Mouse (Mus musculus) CD4-positive, CD25-positive, alpha-beta regulatory T cell, adult 4 months (primary cell): Measurements from ENCODE around the gene Paip2b. TPM values are rescaled to one million over a fixed set of nuclear protein-coding genes. Genes with fewer than 3 reads are reported as not detected.
"Not testable (repeated sequence)": the region's sequence is repeated elsewhere in the genome, so short reads cannot be mapped to it uniquely, and the experiment has no call there.

ENCODE experiments used
- ATAC-seq: one replicate; pipeline ENCODE4 v1.8.0; 2017
- polyA plus RNA-seq, 2 experiments: library from polyadenylated mRNA; unstranded; fragments of 100-300 nt; shearing (Covaris generic); gene quantifications; one replicate each; pipeline ENCODE4 v1.2.1; 2017

Paip2b gene
- 10 to 100 TPM; 18.5 to 36.3 TPM for polyA plus RNA-seq

DNA sequence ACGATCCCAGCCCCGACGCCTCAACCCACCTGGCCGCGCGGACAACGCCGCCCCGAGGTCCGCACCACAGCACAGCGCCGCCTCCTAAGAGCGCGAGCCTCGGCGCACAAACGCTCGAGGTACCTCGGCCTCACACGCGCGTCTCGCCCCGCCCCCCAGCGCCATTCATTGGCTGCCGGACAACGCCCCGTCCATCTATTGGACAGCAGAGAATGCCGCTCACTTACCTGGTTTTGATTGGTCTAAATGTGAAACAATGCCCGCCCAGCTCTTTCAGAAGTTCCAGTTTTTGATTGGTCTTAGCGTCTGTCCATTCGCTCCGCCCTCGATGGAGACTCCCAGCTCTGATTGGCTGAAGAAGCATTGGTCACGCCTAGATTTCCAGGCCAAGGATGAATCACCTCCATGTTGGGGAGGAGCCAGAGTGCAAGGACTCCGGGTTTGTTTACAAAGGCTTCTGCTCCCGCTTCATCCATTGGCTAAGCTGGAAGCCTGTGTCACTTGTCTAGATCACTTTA, at the start of gene Paip2b:
Gene Paip2b, minus strand, starts transcription at position 136 of the 518 bp plus-strand sequence.
- peak; percentile 93 for ATAC-seq

DNA sequence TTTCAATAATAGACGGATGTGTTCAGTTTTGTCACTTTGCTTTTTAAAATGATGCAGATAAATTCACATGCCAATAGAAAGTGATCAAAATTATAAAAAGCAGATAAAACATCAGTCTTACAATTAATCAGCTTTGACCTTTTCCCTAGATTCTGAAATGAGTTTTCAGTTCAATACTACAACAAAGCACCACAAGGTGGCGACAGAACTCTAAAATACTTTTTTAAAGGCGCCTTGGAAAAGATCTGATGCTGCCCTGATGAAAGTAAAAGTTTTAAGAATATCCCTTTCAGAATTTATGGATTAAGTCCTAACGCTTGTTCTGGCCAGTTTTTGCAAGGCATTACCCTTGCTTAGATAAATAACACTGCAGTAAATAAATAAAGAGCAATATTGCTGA, 48.3 kb upstream of the Paip2b start:
- ATAC-seq: peak; percentile 73

DNA sequence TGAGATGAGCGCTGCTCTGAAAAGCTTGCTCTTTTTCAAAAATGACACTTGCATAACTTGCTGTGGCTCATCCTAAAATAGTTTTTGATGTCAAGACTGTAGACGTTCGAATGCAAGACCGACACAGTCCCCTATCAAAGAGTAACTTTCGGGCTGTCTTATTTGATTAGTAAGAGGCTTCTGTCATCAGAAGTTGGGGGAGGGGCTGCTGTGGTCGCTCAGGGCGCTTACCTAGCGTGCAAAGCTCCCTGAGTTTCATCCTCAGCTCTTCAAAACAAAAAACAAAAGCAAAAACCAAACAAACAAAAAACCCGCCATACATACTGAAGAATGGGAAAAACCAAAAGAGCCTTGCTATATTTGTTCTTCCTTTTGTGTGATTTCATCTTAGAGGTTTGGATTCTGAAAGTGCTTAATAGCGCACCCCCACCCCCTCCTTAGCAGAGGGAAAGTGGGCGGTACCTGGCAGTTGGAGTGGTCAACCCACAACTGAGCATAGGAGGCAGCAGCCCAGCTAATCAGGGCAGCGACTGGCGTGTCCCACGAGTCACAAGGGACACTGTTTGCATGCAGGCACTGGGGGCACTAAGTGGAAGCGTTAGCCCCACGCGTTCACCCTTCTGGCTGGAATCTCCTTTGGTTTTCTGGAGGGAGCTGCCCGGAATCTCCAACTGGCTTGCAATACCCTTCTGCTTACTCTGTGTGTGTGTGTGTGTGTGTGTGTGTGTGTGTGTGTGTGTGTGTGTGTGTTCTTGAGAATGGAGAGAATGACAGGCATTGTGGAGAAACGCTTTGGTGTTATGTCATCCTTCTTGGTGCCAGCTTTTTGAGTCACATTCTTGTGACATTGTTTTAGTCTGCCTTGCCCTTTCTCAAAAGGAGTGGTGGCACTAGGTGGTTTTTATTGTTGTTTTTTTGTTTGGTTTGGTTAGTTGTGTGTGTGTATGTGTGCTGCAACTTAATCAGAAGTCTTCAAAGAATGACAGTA, 36.4 kb upstream of the Paip2b start:
- ATAC-seq: peak; percentile 5

DNA sequence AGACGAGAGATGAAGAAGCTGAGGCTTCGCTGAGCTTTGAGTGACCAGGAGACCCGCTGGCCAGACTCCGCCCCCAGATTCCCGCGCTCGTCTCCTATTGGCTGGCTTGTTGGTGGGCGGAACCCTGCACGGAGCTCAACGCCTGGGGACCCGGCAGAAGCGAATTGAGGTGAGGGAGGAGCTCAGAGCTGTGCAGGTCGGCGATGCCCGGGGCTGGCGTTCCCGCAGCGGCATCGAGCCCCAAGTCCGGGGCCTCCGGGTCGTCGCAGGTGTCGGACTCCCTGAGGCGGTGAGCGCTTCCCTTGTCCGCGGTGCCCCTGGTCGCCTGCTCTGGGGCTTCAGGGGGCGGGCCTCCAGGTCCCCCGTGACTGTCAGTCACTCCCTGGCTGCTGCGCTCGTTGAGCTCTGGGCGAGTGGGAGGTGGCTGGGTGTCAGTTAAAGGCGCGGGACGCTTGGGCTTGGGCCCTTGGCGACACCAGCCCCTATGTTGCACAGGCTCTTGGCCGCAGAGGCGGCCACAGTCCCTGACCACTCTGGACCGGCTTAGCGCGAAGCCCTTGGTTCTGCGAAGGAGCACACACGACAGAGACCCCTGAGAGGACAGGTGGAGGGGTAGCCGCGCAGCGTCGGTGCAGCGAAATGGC, 35.5 kb upstream of the Paip2b start, which contains the start of gene Zfp638:
Gene Zfp638, plus strand, starts transcription at position 156 of the 644 bp plus-strand sequence.
- peak; percentile 86 for ATAC-seq

DNA sequence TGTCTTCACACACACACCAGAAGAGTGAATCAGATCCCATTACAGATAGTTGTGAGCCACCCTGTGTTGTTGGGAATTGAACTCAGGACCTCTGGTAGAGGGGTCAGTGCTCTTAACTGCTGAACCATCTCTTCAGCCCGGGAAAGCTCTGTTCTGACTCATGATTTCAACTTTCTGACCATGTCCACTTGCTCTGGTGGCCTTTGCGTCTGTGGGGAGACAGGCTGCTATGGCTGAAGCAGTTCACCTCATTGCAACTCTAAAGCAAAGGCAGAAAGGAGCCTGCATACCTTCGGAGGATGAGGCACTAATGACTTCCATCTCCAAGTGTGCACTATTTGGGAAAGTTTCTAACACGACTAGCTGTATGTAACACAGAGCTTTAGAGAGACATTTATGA, 34.9 kb upstream of the Paip2b start:
- ATAC-seq: no peak

DNA sequence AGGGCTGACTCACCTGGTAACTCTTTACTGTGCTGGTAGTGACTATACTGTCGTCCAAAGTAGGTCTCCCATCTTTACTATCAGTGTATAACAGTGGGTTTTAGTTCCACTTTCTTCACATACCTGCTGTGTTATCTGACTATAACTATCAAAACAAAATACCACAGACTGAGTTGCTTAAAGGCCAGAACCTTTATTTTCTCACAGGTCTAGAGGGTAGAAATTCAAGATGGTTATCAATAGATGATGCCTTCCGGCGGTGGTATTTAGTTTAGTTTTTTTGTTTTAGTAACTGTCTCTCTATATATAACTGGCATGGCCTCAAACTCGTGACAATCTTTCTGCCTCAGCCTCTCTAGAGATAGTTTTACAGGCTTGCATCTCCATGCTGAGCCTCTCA, 32.0 kb upstream of the Paip2b start:
- peak; percentile 37 for ATAC-seq

DNA sequence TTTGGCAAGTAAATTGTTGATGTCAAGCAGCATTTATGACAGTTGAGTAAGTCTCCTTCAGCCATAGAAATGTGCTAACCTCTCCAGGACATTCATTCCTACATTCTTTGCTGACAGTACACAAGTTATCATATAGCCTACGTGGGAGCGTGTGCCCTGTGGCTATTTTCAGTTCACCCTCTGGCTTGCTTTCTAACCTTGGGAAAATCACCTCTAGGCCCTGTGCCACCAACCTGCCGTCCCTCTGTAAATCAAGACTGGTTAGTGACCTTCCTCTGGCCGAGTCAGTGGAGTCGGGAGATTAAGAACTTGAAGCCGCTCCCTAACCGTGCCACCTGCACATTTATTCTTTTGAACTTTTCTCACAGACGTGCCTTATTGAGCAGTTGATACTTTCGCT, 28.5 kb upstream of the Paip2b start:
- ATAC-seq: no peak

DNA sequence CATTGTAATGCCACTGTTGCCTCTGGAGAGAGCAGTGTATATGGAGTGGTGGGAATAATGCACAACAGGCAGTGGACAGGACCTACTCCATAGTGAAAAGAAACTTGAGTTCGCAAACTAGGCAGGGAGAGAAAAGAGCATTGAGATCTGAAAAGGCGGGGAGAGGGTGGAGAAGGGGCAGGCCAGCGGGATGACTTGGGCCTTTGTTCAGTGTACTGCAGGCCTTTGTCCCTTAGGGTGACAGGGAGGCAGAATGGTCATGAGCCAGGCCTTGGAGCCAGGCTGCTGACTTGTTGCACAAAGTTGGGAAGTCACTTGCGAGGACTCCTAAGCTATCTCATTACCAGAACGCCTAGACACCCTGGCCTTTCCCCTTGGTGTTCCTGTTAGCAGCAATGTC, 25.9 kb upstream of the Paip2b start:
- ATAC-seq: no peak

DNA sequence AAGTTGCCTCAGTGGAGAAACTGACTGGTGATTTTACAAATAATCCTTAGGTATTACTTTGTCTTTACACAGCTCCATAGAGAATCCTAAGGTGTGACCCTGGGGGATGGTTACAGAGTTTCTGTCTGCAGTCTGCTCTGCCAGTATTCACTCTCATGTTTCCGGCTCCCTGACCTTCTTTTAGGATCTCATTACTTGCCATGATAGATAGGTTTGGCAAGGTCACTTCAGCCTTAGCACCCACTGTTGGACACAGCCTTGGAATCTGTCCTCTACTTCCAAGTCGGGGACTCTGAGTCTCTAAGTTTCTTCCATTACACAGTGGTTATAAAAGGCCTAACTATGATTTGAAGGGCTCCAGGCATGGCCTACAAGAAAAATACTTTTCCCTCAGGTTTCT, 17.9 kb upstream of the Paip2b start:
- ATAC-seq: no peak

DNA sequence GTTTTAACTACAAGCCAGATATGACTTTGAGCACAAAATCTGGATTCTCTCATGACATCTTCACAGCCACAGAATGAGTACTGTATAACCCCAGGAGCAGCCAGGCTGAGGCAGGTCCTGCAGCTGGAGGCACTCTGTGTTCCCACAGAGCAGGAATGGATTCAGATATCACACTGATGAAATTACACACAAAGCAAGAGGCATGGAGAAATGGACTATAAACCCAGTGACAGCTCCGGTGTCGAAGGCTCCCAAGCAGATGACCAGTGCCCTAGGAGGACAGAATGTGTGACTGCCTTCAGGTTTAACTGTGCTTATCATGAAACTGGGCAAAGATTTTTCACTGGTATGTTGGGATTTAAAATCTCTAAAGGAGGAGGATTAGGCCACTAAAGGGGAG, 14.6 kb upstream of the Paip2b start:
- ATAC-seq: no peak

DNA sequence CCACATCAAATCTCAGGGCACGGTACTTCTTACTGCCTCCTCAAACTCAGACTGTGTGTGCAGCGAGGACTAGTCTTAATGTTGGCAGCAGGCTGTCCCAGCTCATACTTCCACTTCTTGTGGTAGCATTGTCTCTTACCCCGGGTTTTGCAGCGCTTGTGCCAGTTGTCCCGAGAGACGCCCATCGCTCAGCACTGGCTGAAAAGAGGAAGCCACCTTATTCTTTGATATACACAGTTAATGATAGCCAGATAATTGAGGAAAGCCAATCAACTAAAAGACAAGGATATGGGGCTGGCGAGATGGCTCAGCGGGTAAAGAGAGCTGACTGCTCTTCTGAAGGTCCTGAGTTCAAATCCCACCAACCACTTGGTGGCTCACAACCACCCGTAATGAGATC, 13.4 kb upstream of the Paip2b start:
- no peak for ATAC-seq

DNA sequence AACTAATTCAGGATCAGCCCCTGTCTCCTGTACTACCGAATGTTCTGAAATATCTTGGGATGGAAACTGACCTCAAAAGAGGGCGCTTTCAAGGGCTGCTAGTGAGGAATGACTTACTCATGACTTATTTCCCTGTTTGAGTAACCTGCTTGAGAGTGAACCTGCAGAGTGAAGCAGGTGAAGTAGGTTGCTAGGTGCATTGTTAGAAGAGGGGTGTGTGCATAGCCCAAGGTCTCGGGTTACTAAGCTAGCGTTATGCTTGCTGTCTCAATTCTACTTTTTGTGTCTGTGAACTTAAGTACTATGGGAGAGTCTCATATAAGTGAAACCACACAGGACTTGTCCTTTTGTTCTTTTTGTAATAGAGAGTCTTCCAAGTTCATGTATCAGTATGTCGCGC, 8.5 kb upstream of the Paip2b start:
- no peak for ATAC-seq

DNA sequence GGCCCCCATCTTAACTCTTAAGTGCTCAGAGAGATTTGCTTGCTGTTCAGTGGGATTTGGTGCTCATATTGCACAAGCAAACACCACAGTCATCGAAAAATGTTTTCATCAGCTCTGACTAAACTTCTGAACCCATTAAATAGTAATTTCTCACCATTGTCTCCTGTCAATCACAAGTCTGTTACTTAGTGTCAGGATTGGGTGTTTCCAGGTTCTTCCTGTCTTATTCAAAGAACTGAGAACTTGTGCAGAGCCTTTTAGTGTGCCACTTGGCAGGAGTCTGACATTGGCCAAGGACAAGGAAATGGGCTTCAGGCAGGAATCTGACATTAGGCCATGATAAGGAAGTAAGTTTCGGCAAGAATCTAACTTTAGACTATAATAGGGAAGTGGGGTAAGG, 6.5 kb upstream of the Paip2b start:
- no peak for ATAC-seq

DNA sequence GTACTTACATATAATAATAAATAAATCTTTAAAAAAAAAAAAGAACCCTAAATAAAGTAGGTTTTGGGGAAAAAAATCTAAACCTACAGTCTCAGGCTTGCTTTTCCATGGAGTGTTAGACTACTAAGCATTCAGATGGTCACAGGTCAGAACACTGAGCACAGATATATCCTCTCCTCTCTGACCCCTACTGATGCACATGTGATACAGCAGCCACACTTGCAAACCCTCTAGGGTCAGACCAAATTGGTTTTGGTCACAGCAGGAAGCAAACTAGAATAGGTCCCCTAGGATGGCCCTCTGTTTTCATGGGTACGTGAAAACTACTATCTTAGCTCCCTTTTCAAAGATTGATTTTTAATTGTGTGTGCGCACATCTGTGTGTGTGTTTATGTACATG, 5.3 kb upstream of the Paip2b start:
- ATAC-seq: no peak

DNA sequence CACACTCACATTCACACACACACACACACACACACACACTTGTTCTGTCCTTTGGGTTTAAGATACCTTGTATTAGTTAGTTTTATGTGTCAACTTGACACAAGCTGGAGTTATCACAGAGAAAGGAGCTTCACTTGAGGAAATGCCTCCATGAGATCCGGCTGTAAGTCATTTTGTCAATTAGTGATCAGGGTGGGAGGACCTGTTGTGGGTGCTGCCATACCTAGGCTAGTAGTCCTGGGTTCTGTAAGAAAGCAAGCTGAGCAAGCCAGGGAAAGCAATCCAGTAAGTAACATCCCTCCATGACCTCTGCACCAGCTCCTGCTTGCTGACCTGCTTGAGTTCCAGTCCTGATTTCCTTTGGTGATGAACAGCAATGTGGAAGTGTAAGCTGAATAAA, 852 bp upstream of the Paip2b start:
- not testable (repeated sequence) for ATAC-seq

DNA sequence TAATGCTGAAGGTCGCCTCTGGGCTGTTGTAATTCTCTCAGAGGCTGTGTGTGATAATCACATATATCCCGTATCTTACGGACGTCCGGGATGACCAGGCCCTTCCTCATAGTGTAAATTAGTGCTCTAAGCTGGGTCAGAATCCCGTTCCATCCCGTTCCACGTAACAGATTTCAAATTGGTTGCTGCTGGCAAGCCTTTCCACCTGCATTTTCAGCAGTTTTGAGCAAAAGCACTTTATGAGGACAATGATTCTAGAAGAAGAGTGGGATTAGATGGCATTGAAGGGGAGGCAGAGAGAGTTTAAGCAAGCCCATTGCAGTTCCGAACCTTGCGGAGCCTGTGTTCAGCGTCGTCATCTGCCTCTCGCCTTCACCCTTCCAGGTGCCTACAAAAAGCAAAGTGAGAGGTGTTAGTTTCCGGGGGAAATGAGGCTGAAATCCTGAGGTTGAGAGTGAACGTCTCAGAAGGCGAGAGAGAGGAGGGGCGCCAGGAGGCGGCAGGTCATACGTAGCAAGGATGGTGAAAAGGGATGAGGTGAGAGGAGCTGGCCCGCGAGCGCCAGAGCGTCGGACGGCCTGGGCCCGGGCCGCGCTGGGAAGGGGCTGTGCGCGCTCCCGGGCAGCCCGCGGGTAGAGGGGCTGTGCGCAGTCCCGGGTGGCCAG, 468 bp downstream of the Paip2b start:
- ATAC-seq: peak; percentile 56

DNA sequence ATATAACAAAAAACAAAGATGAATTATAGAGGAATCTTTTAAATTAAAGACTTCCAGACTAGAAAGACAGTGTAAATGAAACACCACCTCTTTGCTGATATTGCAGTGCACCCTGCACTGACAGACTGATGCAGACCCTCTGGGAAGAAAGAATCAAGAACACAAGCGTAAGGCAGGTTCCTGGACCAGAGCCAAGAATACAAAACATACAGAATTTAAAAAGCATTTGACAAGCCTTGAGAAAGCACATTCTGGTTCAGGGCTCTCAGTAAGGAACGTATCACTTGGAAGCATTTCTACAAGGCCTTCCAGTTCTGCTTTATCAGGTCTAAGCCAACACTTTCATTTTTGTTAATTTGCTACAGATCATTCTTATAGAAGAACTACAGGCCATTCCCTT, 9.7 kb downstream of the Paip2b start:
- ATAC-seq: no peak

DNA sequence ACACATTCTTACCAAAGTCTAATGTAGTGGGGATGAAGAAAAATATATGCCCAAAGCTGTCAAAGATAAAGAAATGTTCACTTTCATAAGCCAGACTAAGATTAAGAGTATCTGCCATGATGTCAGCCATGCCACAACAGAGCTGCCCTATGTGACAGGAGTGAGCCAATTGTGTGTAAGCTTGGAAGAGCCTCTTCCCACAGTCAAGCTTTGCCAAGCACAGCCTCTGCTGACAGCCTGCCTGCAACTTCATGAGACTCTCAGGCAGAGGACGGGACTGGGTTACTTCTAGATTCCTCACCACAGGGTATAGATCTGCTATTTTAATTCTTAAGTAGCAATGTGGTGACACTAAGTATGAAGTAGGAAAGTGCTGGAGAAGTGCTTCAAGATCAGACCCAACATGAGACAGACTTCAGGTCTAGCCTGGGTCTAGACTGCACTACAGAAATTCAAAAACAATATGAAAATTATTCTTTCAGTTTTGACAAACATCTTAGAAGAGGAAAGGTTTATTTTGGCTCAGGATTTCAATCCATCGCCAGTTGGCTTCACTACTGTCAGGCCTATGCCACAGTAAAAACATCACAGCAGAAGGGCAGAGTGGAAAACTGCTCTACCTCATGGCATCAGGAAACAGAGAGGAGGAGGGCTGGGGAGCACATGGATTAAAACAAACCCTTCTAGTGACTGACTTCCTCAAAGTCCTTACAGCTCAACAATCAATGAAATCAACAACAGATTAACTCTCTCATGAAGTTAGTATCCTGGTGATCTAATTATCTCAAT, 10.6 kb downstream of the Paip2b start:
- ATAC-seq: no peak

DNA sequence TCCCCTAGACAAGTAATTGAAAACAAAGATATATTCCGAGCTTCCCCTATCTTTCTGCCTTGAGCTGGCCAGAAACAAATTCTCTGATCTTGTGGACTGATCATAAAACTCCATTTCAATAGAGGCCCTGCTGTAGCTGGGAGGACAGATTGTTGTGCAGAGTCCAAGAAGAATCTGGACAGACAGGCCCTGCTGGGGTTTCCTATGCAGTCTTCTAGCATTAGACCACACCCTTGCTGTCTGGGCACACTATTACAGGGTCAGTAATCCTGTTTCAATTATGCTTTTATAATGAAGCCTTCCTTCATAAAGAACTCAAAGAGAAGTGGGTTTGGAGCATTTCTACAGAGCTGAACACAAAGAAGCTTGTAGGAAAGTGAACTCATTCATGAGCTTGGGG, 12.5 kb downstream of the Paip2b start:
- ATAC-seq: no peak

DNA sequence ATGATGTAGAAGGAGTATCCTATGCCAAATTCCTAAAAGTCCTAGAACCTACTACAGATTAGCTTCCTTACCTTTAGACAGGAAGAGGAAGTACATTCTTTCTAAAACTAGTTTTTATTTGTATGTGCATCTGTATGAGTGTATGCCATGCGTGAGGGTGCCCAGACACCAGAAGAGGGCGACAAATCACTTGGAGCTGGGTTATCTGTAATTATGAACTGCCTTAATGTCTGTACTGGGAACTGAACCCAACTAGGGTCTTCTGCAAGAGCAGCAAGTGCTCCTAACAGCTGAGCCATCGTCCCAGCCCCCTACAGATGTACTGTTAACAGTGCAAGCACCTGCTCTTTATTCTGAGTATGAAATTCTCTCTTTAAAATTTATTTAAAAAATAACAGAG, 15.7 kb downstream of the Paip2b start:
- ATAC-seq: no peak

DNA sequence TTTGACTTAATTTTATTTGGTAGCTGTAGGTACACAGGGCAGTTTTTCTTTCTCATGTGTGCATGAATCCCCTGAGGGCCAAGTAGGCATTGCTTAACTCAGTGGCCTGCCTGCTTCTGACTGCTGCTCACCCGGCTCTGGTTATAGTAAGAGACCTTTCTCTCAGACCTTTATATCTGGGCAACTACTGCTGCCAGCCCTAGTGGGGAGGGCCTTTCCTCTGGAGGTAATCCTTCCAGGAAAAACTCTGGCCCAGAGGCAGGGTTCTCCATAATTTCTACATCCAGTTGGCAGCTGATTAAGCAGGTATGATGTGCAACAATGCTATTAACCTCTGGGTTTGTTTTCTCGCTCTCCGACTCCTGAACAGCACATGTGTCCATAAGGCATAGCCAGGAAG, 28.7 kb downstream of the Paip2b start:
- no peak for ATAC-seq

DNA sequence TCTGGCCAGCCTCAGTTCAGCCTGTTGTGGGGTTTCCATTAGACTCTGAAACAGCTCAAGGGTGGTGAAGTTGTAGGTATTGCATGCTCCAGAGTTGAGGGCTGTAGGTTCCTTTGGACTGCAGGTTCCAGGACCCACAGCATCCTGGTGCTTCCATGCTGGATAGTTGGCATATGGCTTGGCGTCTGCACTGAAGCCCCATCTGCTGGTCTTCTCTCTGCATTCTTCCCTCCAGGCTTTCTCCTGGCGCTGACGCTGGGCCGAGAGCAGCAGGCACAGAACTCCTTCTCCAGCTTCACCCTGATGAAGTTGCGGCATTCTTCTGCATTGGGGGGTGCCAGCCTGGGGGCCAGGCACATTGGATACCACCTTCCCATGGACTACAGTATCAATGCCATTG, 29.5 kb downstream of the Paip2b start:
- ATAC-seq: no peak
